Mouse (Mus musculus): Measurements from ENCODE around the gene Ifi27l2b. TPM values are rescaled to one million over a fixed set of nuclear protein-coding genes. Genes with fewer than 3 reads are reported as not detected.
A peak's percentile ranks its signal among the peaks of the same experiment; 100 is the strongest.
"Not testable (repeated sequence)": the region's sequence is repeated elsewhere in the genome, so short reads cannot be mapped to it uniquely, and the experiment has no call there.

Gene Ifi27l2b
- polyA plus RNA-seq (2012; rRNA removed): not detected in 2 replicates

DNA sequence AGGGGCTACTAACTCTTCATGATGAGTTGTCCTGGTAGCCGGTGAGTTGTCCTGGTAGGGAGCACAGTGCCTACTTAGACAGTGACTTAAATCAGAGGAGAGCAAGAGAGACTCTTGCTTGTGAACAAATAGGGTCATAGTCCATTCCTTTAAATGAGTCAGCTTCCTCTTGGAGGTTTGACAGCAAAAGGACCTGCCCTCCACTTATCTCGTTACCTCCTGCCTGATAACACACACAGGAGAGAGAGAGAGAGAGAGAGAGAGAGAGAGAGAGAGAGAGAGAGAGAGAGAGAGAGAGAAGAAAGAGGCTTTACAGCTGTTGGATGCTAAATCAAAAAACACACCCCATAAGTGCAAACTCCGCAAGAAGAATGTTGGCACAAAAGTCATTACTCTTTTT lies at the start of gene Ifi27l2b:
Gene Ifi27l2b (minus strand): TSS at position 84 of the 400 bp plus-strand sequence.
- DNase-seq (ENCODE audit: extremely low spot score in 1 of 2, low spot score in 1 of 2): no peak

DNA sequence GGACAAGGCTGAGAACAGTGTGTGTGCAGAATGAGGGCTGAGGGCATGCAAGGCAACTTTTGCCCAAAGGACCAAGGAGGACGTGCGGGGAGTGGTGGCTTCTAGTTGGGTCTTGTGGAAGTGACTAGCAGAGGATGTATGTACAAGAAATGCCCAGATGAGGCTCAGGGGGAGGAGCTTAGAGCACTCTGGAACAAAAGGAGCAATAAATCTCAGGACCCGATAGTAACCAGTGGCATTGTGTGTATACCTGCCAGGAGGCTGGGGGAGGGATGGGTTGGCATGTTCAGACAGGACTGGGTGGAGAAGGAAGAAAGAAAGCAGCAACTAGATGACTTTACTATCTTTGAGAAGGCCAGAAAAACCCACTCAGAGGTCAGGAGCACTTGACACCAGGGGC lies 47.4 kb upstream of the Ifi27l2b start:
- no peak for DNase-seq (ENCODE audit: extremely low spot score in 1 of 2, low spot score in 1 of 2)

DNA sequence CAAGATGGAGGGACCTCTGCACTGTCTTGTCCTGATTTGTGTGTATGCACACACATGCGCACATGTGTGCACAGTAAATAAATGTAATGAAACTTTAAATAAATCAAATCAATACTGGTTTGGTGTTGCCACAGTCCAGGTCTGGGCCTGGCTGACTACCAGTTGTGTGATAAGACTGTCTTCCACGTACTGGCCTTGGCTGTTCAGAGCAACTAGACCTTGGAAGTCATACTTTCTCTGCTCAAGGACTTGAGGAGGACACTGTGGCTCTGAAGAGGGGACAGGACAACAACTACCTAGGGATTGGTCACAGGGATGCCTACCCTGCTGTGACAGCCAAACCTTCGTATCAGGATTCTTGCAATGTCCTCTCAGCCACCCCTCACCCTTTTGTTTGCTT lies 46.3 kb upstream of the Ifi27l2b start:
- no peak for DNase-seq (ENCODE audit: extremely low spot score in 1 of 2, low spot score in 1 of 2)

DNA sequence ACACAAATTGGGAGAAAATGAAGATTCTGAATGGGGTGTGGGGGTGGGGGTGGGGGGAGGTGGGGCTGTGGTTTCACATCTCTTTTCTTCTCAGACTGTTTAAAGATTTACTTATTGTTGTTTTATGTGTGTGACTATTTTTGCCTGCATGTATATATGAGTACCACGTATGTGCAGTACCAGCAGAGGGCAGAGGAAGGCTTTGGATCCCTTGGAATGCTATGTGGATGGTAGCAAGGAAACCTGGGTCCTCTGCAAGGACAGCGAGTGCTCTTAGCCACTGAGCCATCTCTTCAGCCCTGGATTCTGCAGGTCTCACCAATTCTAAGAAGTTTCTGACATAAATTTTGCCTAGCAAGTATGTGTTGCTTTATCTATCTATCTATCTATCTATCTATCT lies 42.2 kb upstream of the Ifi27l2b start:
- peak in 1 of 2 experiments; percentile 62 for DNase-seq (ENCODE audit: extremely low spot score in 1 of 2, low spot score in 1 of 2)

DNA sequence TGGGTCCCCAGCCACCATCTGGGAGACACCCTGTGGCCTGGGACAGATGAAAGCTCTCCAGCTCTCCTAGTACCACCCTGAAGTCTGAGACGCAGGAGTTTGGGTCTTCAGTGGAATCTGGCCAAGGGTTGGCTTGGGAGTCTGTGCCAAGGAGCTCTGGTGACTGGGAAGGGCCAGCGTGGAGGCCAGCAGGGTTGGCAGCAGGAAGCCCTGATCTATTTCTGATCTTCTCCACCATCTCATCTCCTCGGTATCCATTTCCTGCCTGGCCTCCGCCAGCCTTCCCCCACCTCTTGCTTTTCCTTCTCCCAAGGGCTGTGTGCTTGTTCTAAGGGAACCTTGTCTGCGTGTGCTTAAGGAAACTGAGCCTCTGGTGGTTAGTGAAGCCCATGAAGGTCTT lies 41.7 kb upstream of the Ifi27l2b start:
- DNase-seq (ENCODE audit: extremely low spot score in 1 of 2, low spot score in 1 of 2): no peak

DNA sequence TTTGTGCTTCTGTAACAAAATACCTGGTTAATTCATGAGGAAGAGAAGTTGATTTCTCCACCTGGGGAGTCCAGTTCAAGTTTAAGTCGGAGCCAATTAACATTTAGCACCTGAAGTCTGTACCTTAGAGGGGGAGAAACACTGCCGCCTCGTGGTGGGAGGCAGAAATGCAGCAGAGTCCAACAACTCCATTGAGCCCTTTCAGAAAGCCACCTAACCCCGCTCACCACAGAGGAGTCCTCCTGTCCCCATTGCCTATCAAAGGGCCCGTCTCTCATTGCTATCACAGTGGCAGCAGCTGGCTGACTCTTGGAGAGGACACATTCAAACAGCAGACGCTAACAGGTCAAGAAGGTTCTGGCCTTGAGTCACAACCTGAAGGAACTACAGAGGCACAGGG lies 37.5 kb upstream of the Ifi27l2b start:
- DNase-seq (ENCODE audit: extremely low spot score in 1 of 2, low spot score in 1 of 2): peak in 1 of 2 experiments; percentile 69

DNA sequence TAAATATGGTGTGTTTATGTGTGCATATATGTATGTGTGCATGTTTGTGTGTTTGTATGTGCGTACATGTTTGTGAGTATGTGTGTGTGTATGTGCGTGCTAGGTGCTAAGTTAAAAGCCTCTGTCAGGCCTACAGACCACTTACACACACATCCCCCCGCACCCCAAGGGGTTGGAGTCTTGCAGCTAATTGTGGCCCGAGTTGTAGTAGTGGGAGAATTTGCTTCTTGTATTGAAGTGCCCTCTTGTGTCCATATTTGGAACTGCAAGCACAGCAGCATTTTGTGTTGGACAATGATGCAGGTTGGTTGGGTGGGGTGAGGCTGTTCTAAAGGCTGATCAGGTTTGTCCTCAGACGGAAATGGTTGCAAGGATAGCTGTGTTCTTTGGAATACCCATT lies 35.7 kb upstream of the Ifi27l2b start:
- peak in 1 of 2 experiments; percentile 89 for DNase-seq (ENCODE audit: extremely low spot score in 1 of 2, low spot score in 1 of 2)

DNA sequence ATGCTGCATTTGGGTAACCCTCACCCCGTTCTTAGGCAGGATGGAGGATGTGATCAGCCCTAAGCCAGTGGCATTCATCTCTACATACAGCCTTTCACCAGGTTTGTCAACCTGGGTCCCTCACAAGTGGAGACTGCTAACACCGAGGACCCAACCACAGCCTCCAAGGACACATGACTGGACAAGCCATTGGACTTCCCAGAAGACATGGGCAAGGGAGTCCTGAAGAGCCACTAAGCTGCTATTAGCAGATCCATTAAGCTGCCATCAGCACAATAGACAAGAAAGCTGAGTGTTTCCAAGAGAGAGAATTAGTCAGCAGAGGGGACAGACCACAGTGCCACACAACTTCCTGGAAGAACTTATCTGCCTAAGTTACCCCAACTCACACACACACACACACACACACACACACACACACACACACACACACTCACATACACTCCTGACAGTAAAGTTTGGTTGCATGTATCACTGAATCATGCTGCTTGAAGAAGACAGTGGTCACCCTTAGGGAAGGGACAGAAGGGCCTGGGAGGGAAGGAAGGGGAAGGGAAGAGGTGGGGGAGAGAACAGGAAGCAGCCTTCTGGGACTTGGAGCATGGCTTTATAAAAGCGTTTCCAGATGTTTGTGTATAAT lies 34.2 kb upstream of the Ifi27l2b start:
- DNase-seq (ENCODE audit: extremely low spot score in 1 of 2, low spot score in 1 of 2): no peak

DNA sequence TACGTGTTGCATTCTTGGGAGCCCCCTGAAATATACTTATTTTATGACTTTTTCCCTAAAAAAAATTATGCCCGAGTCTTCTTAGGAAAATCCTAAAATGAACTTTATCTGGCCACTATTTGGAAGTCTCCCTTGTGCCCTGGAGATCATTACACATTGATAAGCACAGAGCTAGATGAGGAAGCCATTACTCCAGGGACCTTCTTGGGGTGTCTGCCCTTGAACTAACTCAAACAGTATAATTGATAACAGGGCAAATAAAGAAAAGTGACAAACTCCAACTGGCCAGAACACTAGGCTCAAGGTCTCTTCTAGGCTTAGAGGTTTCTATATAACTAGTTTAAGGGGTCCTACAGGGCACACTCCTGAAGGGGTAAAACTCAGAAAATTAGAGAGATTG lies 30.7 kb upstream of the Ifi27l2b start:
- DNase-seq (ENCODE audit: extremely low spot score in 1 of 2, low spot score in 1 of 2): no peak

DNA sequence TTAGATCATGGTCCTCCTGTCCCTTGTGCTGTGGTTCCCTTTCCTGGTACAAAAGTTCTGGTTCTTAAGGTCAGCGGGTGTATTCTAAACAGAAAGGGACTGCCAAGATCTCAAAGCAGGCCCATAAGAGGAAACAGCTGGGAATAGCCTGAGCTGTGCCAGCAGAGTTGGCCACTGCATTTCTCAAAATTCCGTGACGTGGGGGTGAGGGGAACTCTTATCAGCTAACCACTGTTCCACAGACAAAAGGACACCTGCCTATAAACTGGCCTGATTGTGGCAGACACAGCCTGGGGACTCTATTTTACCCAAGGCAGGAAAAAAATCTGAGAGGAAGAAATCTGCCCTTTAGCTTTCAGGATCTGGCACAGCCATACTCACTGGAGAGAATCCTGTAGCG lies 30.3 kb upstream of the Ifi27l2b start:
- DNase-seq (ENCODE audit: extremely low spot score in 1 of 2, low spot score in 1 of 2): no peak

DNA sequence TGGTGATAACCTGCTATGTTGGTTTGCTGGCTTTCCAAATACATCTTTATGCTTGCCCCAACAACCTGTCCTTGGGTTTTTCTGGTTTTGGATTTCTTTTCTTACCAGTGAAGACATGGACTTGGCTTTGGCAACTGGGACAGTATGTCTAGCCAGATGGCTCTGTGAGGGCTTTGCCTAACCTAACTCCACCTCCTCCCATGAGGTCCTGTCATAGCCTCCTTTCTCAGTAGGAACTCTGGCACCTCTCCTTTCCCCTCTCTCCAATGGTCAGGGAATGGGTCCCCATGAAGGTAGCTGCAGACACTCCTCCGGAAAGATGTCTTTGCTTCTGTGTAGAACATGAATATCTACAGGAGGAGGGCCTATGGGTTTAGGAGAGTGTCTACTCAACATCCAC lies 29.7 kb upstream of the Ifi27l2b start:
- no peak for DNase-seq (ENCODE audit: extremely low spot score in 1 of 2, low spot score in 1 of 2)

DNA sequence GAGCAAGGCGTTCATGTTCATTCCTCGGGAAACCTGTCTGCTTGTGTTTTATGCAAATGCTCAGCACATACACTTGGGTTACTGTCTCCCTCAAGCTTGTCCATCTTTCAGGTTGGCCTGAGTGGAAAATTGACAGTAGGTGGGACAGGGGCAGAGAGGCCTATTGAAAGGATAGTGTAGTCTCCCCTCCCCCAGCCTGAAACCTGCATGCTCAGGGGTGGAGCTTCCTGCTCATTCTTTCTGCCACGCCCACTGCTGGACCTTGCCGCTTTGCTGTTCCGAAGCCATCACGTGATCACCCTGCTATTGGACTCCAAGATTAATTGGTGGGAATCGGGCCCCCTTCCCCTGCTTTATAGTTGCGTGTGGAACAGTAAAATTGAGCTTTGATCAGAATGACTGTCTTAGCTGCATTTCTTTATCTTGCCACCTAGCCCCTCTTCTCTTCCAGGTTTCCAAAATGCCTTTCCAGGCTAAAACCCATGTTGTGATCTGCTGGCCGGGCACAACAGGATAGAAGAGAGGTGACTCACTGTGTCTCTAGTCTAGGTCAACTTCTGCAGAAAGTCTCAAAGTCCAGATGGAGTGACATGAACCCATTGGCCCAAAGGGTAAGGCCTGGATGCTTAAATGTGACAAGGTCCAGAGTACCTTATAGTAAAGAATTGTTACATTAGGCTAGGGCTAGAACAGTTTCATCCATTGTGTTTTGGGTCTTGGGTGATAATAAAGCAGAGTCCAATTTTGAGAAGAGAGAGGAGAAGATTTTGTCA lies 27.4 kb upstream of the Ifi27l2b start:
- DNase-seq (ENCODE audit: extremely low spot score in 1 of 2, low spot score in 1 of 2): not testable (repeated sequence)

DNA sequence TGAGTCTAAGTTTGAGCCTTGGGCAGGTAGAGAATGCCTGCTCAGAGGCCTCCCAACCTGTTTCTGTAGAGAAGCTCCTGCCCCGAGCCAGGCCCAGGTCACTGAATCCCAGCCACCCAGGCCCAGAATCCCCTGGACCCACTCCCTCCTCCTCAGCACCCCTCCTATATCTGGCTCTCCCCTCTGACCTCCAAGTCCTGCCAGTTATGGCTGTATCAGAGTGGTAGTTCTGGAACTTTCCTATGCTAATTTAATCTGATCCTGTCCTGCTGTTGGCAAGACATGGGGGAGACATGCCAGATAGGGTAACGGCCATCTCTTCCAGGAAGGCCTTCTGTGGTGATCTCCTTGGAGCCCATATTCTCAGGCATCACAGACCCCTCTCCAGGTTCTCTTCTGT lies 25.8 kb upstream of the Ifi27l2b start:
- DNase-seq (ENCODE audit: extremely low spot score in 1 of 2, low spot score in 1 of 2): no peak

DNA sequence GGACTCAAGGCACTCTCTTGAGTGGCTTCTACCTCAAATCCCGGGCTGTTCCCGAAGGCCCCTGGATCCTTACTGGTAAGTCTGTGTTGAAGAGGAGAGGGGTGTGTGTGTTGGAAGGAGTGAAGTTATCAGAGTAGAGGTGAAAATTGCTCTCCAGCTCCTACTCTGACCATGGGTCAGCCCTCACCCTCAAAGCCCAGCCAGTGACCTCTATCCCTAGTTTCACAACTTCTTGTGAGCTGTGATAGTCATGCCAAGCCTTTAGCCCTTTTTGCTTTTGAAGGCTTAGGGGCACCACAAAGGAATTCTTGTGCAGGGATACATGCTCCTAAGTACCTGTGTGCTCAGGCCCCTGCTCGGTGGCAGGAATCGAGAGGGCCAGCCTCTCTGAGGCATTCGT lies 24.6 kb upstream of the Ifi27l2b start:
- DNase-seq (ENCODE audit: extremely low spot score in 1 of 2, low spot score in 1 of 2): no peak

DNA sequence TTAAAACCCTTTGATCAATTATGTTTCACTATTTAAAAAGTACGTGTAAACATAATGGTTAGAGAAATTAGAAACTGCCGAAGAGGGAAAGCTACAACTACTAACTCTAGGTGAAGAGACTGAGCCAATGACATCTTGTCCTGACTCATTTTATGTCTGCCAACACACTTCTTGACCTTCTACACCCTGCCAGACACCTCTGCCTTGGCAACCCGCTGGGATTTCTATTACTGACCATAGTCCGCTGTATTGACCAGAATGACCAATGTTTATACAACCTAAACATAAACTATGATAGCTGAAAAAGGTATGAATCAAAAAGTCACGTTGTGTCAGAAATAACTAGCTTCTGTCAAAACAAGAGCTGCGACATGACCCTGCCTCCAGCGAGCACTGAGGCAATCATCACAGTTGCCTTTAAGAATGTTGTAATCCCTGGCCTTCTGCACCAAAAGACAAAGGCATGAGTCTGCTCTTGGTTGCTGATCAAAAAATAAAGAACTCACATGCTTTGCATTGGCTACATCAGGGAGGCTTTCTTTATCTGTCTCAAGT lies 20.5 kb upstream of the Ifi27l2b start:
- no peak for DNase-seq (ENCODE audit: extremely low spot score in 1 of 2, low spot score in 1 of 2)

DNA sequence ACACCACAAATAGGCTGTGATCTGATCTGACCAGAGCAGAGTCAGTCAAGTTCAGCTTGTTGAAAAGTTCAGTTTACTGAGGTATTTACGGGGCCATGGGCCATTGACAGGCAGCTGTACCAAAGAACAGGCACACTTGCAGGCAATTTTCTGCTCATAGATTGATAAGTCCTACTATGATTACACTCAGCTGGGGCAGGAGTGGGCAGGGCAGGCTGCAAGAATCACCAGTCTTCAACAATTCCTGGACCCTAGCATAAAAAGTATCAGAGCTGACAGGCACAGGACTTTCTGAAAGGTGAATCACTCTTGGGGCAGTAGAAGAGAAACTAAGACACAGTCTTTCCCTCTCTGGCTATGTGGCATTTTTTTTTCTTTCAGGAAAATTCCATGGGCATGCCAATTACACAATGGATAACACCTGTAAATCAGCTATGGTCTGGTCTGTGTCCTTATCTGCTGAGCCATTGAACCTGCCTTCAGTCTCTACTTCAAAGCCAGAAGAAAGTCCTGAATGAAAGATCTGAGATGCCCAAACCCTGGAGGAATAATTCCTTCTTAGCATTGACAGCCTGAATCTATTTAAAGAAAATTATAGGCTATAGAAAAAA lies 19.9 kb upstream of the Ifi27l2b start:
- no peak for DNase-seq (ENCODE audit: extremely low spot score in 1 of 2, low spot score in 1 of 2)

DNA sequence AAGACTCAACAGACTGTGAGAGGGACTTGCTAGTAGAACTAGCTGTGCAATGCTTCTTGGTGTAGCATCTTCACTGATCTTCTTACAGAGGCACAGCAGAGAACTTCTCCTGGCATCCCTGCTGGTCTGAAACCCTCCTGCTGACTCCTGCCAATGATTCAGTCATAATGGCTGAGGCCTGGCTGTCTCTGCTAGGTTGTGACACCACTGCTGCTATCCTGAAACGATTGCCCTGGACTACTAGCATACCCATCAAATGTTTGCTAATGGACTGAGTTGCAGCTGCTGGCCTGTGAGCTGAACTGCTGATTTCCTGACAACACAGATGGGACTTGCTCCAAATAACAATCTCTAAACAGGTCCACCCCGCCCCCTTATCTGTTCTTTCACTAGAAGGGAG lies 17.5 kb upstream of the Ifi27l2b start:
- DNase-seq (ENCODE audit: extremely low spot score in 1 of 2, low spot score in 1 of 2): no peak

DNA sequence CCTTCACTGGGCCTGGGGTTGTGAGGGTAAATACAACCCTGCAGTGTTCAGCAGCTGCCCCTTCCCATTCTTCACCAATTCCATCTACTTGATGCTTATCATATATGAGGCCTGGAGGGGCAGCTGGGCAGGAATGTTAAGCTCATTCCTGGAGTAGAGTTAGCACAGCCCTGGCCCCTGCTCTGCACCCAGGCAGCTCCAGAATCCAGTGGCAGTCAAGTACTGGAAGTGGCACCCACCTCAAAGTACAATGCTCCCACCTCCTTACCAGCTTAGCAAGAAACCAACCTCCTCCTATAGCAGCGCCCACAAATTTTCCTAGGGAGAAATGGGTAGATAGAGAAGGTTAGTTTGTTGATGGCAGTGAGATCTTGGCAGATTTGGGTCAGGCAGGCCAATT lies 296 bp downstream of the Ifi27l2b start:
- DNase-seq (ENCODE audit: extremely low spot score in 1 of 2, low spot score in 1 of 2): not testable (repeated sequence)

DNA sequence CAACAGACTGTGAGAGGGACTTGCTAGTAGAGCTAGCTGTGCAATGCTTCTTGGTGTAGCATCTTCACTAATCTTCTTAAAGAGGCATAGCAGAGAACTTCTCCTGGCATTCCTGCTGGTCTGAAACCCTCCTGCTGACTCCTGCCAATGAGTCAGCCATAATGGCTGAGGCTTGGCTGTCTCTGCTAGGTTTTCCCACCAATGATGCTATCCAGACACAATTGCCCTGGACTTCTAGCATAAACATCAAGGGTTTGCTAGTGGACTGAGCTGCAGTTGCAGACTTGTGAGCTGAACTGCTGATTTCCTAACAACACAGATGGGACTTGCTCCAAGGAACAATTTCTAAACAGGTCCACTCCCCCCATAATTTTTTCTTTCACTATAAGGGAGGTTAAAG lies 3.7 kb downstream of the Ifi27l2b start:
- no peak for DNase-seq (ENCODE audit: extremely low spot score in 1 of 2, low spot score in 1 of 2)

DNA sequence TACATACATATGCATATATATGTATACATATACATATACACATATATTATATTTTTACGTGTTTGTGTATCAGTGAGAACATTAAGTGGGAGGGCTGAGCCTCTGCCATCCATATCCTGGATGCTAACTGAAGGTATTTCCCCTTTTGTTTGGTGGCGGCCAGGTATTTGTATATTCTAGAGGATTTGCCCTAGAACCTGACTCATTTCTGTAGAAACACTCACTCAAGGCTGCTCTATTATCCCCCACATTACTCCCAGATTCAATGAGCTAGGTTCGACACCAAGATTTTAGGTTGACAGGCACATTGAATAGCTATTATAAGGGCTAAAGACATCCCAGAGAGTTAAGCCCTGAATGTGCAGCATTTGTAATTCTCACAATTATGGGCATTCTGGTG lies 12.0 kb downstream of the Ifi27l2b start:
- no peak for DNase-seq (ENCODE audit: extremely low spot score in 1 of 2, low spot score in 1 of 2)

DNA sequence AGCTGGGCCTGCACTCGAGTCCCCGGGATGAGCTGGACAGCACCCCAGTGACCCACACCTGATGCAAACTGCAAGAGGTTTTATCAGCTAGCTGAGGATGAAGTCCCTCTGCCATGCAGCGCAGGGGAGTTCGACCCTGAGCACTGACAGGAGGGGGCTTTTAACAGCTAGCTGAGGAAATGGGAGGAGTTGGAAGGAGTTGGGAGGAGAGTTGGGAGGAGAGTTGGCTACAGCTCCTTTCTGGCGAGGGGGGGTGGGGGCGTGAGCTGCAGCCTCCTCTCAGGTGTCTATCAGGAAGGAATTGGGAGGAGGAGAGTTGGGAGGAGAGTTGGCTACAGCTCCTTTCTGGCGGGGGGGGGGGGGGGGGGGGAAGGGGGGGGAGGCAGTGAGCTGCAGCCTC lies 12.8 kb downstream of the Ifi27l2b start:
- DNase-seq (ENCODE audit: extremely low spot score in 1 of 2, low spot score in 1 of 2): not testable (repeated sequence)

DNA sequence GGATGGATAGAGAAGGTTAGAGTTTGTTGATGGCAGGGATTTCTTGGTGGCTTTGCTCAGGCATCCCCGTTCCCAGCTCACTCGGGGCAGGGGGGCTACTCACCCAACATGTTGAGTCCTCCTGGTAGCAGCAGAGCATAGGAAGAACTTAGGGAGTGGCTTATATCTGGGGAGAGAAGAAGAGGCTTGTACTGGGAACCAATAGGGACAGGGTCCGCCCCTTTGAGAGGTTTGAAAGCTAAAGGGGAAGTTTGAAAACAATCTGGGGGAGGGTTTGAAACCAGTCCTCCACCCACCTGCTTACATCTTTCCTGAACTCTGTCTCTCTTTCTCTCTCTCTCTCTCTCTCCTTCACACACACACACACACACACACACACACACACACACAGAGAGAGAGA lies 13.5 kb downstream of the Ifi27l2b start, which contains the start of gene Ifi27l2a:
Gene Ifi27l2a (minus strand): TSS at position 157 of the 400 bp plus-strand sequence.
- DNase-seq (ENCODE audit: extremely low spot score in 1 of 2, low spot score in 1 of 2): no peak

All from frontal cortex, adult 2 months (tissue).